Mouse (Mus musculus) left cerebral cortex, adult 9 months (tissue): ENCODE measurements at regions not wholly inside any gene's neighbourhood (a gene's known extent, or its start where the extent isn't known, plus 50 kb on each side); places are given as distances from the start of the nearest gene placed in this dataset.

Experiments
- DNase-seq, 2 experiments: peaks; one replicate each; pipeline ENCODE4 v3.0.0; 2022; ENCODE audit warnings: low spot score in 2 of 2

- DNase-seq: no peak
Measured at GRCm38 (mm10) chr12:71481371-71481770, 171.7 kb downstream of the Dact1 start.

- DNase-seq: no peak
Measured at GRCm38 (mm10) chr12:71481899-71482593, 172.4 kb downstream of the Dact1 start.

- no peak for DNase-seq
Measured at GRCm38 (mm10) chr12:71482619-71483018, 172.9 kb downstream of the Dact1 start.

- DNase-seq: no peak
Measured at GRCm38 (mm10) chr12:71483536-71484165, 174.0 kb downstream of the Dact1 start.

- no peak for DNase-seq
Measured at GRCm38 (mm10) chr12:71484286-71484685, 174.6 kb downstream of the Dact1 start.

GRCm38 (mm10) chr12:71486078-71486477 is 176.4 kb downstream of the Dact1 start:
- DNase-seq: no peak

- peak in 1 of 2 experiments; percentile 12 for DNase-seq
Measured at GRCm38 (mm10) chr12:71487591-71488435, 178.1 kb downstream of the Dact1 start.

GRCm38 (mm10) chr12:71489295-71489694 is 179.6 kb downstream of the Dact1 start:
- no peak for DNase-seq

GRCm38 (mm10) chr12:71494803-71495293 is 185.2 kb downstream of the Dact1 start:
- DNase-seq: no peak

GRCm38 (mm10) chr12:71498246-71499029 is 188.8 kb downstream of the Dact1 start:
- DNase-seq: no peak

- no peak for DNase-seq
Measured at GRCm38 (mm10) chr12:71501299-71501810, 191.7 kb downstream of the Dact1 start.

GRCm38 (mm10) chr12:71503265-71503664 is 193.6 kb downstream of the Dact1 start:
- no peak for DNase-seq

GRCm38 (mm10) chr12:71506206-71506605 is 196.5 kb downstream of the Dact1 start:
- no peak for DNase-seq

GRCm38 (mm10) chr12:71506716-71507115 is 197.0 kb downstream of the Dact1 start:
- no peak for DNase-seq

GRCm38 (mm10) chr12:71512915-71513612 is 203.4 kb downstream of the Dact1 start:
- DNase-seq: no peak

- DNase-seq: no peak
Measured at GRCm38 (mm10) chr12:71519520-71519919, 209.8 kb downstream of the Dact1 start.

GRCm38 (mm10) chr12:71521936-71522335 is 212.3 kb downstream of the Dact1 start:
- DNase-seq: no peak

GRCm38 (mm10) chr12:71522451-71522850 is 212.8 kb downstream of the Dact1 start:
- no peak for DNase-seq

GRCm38 (mm10) chr12:71524156-71524555 is 214.5 kb downstream of the Dact1 start:
- DNase-seq: no peak

GRCm38 (mm10) chr12:71525255-71525927 is 215.7 kb downstream of the Dact1 start:
- no peak for DNase-seq
